Mouse (Mus musculus): ENCODE results near the gene Ect2. TPM values are rescaled to one million over a fixed set of nuclear protein-coding genes. Genes with fewer than 3 reads are reported as not detected.

The Ect2 gene
- total and polyA plus RNA-seq, 3 experiments = 29.9 to 38.9 (median 36.7) TPM

GRCm38 (mm10) chr3:27191856-27192255 is 38.2 kb upstream of the Ect2 start:
- dilution Hi-C loops (cut with MboI; ENCODE audit: extremely low pct_ligation_motif_present, extremely low pct_unique_long_range_greater_than_20kb, low sequenced_read_pairs) = no loop called here
- TF ChIP-seq ELF1 (IDR thresholded peaks at IDR 0.05; ENCODE audit: low read depth, low read length) (no peak), SIN3A (IDR thresholded peaks at IDR 0.05; ENCODE audit: low read length) (no peak), RCOR1 (conservative IDR thresholded peaks at IDR 0.05; ENCODE audit: low read depth, low read length) (no peak), GABPA (IDR thresholded peaks at IDR 0.05; ENCODE audit: insufficient replicate concordance, low read depth, low read length) (no peak), ZMIZ1 (IDR thresholded peaks at IDR 0.05; ENCODE audit: low read depth, low read length) (no peak), IRF4 (IDR thresholded peaks at IDR 0.05; ENCODE audit: low read depth, low read length) (no peak), ZNF384 (IDR thresholded peaks at IDR 0.05; ENCODE audit: low read depth, low read length) (no peak), MXI1 (IDR thresholded peaks at IDR 0.05; ENCODE audit: low read depth, low read length) (no peak), MEF2A (IDR thresholded peaks at IDR 0.05; ENCODE audit: borderline replicate concordance, low read depth, low read length) (no peak), ZC3H11A (IDR thresholded peaks at IDR 0.05; ENCODE audit: low read depth, low read length) (no peak), ETS1 (conservative IDR thresholded peaks at IDR 0.05; ENCODE audit: low read depth, low read length) (no peak), SMC3 (IDR thresholded peaks at IDR 0.05; ENCODE audit: low read depth, low read length) (no peak), MAFK (IDR thresholded peaks at IDR 0.05; ENCODE audit: insufficient replicate concordance, low read length) (no peak), NRF1 (IDR thresholded peaks at IDR 0.05; ENCODE audit: low read depth, low read length) (no peak), HCFC1 (IDR thresholded peaks at IDR 0.05; ENCODE audit: low read depth, low read length) (no peak), POLR2AphosphoS2 (IDR thresholded peaks at IDR 0.05; ENCODE audit: low read depth, low read length) (no peak), MAX (IDR thresholded peaks at IDR 0.05; ENCODE audit: low read length) (no peak), JUND (conservative IDR thresholded peaks at IDR 0.05; ENCODE audit: low read depth, low read length) (no peak), TCF12 (IDR thresholded peaks at IDR 0.05; ENCODE audit: low read depth, low read length) (no peak), USF1 (IDR thresholded peaks at IDR 0.05; ENCODE audit: low read depth, low read length) (no peak)
- H3K79me2 ChIP-seq (replicated peaks; ENCODE audit: control insufficient read depth, extremely low read depth, insufficient read depth, poor library complexity, severe bottlenecking) = no peaks in the 10 kb centered on the region; the same call in 1 of the 2 replicates
- H3K9me3 ChIP-seq (replicated peaks; ENCODE audit: low read length) = no peaks in the 10 kb centered on the region
- no peak overlapping the region for H3K9ac ChIP-seq (ENCODE audit: insufficient read depth, low read depth)
- no peak overlapping the region for H3K27ac ChIP-seq (ENCODE audit: insufficient read depth, low read depth)
- in situ Hi-C loops (cut with MboI; ENCODE audit: low pct_ligation_motif_present, low pct_unique_long_range_greater_than_20kb, low sequenced_read_pairs) = no loop called here
- no peak overlapping the region for H3K4me2 ChIP-seq (ENCODE audit: insufficient read depth, low read depth, poor library complexity, severe bottlenecking)
- no peaks in the 10 kb centered on the region for H3K27me3 ChIP-seq (replicated peaks)
- DNase-seq (ENCODE audit: extremely low read depth) = no peak
- peaks cover 0 to 22% of the 10 kb centered on the region in 2 experiments; a peak in 2 of 4 replicates for H3K4me1 ChIP-seq (ENCODE audit: control insufficient read depth in 1 of 2, insufficient read depth in 2 of 2)
- H3K36me3 ChIP-seq (replicated peaks in 1 of 2; ENCODE audit: control insufficient read depth in 1 of 2, insufficient read depth in 1 of 2, low read length in 1 of 2) = peaks cover 0 to 71% of the 10 kb centered on the region in 2 experiments
- no peak overlapping the region for H3K4me3 ChIP-seq (replicated peaks in 1 of 3; ENCODE audit: low read depth in 2 of 3, low read length in 2 of 3, poor library complexity in 1 of 3)

GRCm38 (mm10) chr3:27190865-27191264 is 37.2 kb upstream of the Ect2 start:
- no peak for DNase-seq (ENCODE audit: extremely low read depth)
- in situ Hi-C loops (cut with MboI; ENCODE audit: low pct_ligation_motif_present, low pct_unique_long_range_greater_than_20kb, low sequenced_read_pairs) (no loop called here), dilution Hi-C loops (cut with MboI; ENCODE audit: extremely low pct_ligation_motif_present, extremely low pct_unique_long_range_greater_than_20kb, low sequenced_read_pairs) (no loop called here)
- peaks cover 0 to 22% of the 10 kb centered on the region in 2 experiments; a peak in 2 of 4 replicates for H3K4me1 ChIP-seq (ENCODE audit: control insufficient read depth in 1 of 2, insufficient read depth in 2 of 2)
- TF ChIP-seq JUN (IDR thresholded peaks at IDR 0.05; ENCODE audit: insufficient read depth, low read depth, low read length) = no peak
- H3K4me2 ChIP-seq (ENCODE audit: insufficient read depth, low read depth, poor library complexity, severe bottlenecking) = no peak overlapping the region
- no peaks in the 10 kb centered on the region for H3K9me3 ChIP-seq (replicated peaks; ENCODE audit: low read length)
- no peaks in the 10 kb centered on the region for H3K27me3 ChIP-seq (replicated peaks)
- peaks cover 0 to 70% of the 10 kb centered on the region in 2 experiments for H3K36me3 ChIP-seq (replicated peaks in 1 of 2; ENCODE audit: control insufficient read depth in 1 of 2, insufficient read depth in 1 of 2, low read length in 1 of 2)
- no peak overlapping the region for H3K27ac ChIP-seq (ENCODE audit: insufficient read depth, low read depth)
- H3K4me3 ChIP-seq (replicated peaks in 1 of 3; ENCODE audit: low read depth in 2 of 3, low read length in 2 of 3, poor library complexity in 1 of 3) = no peak overlapping the region
- H3K9ac ChIP-seq (ENCODE audit: insufficient read depth, low read depth) = no peak overlapping the region
- H3K79me2 ChIP-seq (replicated peaks; ENCODE audit: control insufficient read depth, extremely low read depth, insufficient read depth, poor library complexity, severe bottlenecking) = no peaks in the 10 kb centered on the region; the same call in 1 of the 2 replicates

Measured in CH12.LX (cell line).